Mouse (Mus musculus) liver, adult 2 months (tissue): ENCODE data around the gene Csf1.

Experiments
- CTCF ChIP-seq: fragments of 200-500 bp; IDR thresholded peaks from 2 replicates; pipeline ENCODE4 v1.5.1; 2011; ENCODE audit warnings: low read depth, low read length, control low read depth
- POLR2A ChIP-seq: fragments of 200-500 bp; IDR thresholded peaks from 2 replicates; pipeline ENCODE4 v1.6.1; 2011; ENCODE audit warnings: low read length, control low read depth; ENCODE audit not compliant: insufficient read depth; ENCODE audit errors: extremely low read depth

- TF ChIP-seq POLR2A (no peak), CTCF (no peak)
These were observed 34.6 kb upstream of the Csf1 start for GRCm38 (mm10) chr3:107794890-107795289.
